Comparison of ENCODE assay signal across 8 mouse cellular contexts in genomic region chr4:109476554-109477014, GRCm38 (mm10). TPM values are rescaled to one million over a fixed set of nuclear protein-coding genes. Genes with fewer than 3 reads are reported as not detected.
A peak's percentile ranks its signal among the peaks of the same experiment; 100 is the strongest.
DNase-seq lines count a peak whose midpoint lies in the region; ATAC-seq and TF ChIP-seq lines count a peak whose summit lies in the region.

No protein-coding gene starts in this region.

- peak; percentile 54 for TF ChIP-seq CTCF in hindbrain, postnatal 0 days (IDR thresholded peaks at IDR 0.05; ENCODE audit: low read depth)
- peak; percentile 10 for TF ChIP-seq CTCF in left cerebral cortex, adult 2 months (IDR thresholded peaks at IDR 0.05)

- no peaks in the 10 kb centered on the region for H3K27me3 ChIP-seq in hindbrain, postnatal 0 days (ENCODE audit: insufficient read depth, low read length)

- peaks cover 8% of the 10 kb centered on the region; the same call in 1 of the 2 replicates for H3K4me1 ChIP-seq in hindbrain, postnatal 0 days (ENCODE audit: insufficient read depth, low read length)

- H3K36me3 ChIP-seq in hindbrain, postnatal 0 days (ENCODE audit: insufficient read depth, low read length): no peaks in the 10 kb centered on the region

- peak; percentile 99 for ATAC-seq in hindbrain, postnatal 0 days
- ATAC-seq in megakaryocyte, adult 5-6 weeks (ENCODE audit: poor library complexity, severe bottlenecking): peak; percentile 91

- intact Hi-C loops in left cerebral cortex, adult 2 months (cut with DNase I): loop anchor here (5.0 kb wide), 1 partner anchor 39 kb away; no protein-coding TSS in a partner anchor

- peak overlapping the region; percentile 88 for H3K27ac ChIP-seq in hindbrain, postnatal 0 days
- peak overlapping the region; percentile 93 for H3K27ac ChIP-seq in left cerebral cortex, adult 2 months

- DNase-seq in T-cell, adult 2 months (ENCODE audit: low spot score): peak; percentile 59
- DNase-seq in cerebellum, postnatal 36 days: peak; percentile 91 to 93
- DNase-seq in gastrocnemius, adult 18-20 months (ENCODE audit: low spot score): peak; percentile 88
- peak; percentile 96 for DNase-seq in hindbrain, postnatal 0 days (ENCODE audit: low spot score)
- peak; percentile 91 to 94 for DNase-seq in left cerebral cortex, adult 2 months (ENCODE audit: extremely low spot score in 1 of 2, low spot score in 2 of 2)
- DNase-seq in right cerebral cortex, adult 2 months (ENCODE audit: low spot score in 2 of 2): peak; percentile 86 to 92
- DNase-seq in urinary bladder, postnatal 14 days (ENCODE audit: low spot score): peak; percentile 91

- under 1% methylated on average over 33 of the region's 39 CpGs for WGBS in hindbrain, postnatal 0 days

- peak overlapping the region; percentile 69 for H3K4me2 ChIP-seq in hindbrain, postnatal 0 days (ENCODE audit: low read depth, low read length)

- H3K4me3 ChIP-seq in hindbrain, postnatal 0 days (ENCODE audit: low read length): peak overlapping the region; percentile 58
- peak overlapping the region; percentile 71 for H3K4me3 ChIP-seq in left cerebral cortex, adult 2 months

- H3K9ac ChIP-seq in hindbrain, postnatal 0 days (replicated peaks; ENCODE audit: low read length): peak overlapping the region; percentile 89

- no peaks in the 10 kb centered on the region for H3K9me3 ChIP-seq in hindbrain, postnatal 0 days (ENCODE audit: low read length)

RNA-seq across cellular contexts. Expression of gene Rnf11, which starts 7.9 kb away (rescaled TPM):
- 100 to 1,000 TPM; 123 to 131 TPM for total RNA-seq in gastrocnemius, adult 18-20 months (2021)
- total RNA-seq in hindbrain, postnatal 0 days (2014; rRNA removed): 86.7 and 93.2 TPM in 2 replicates
- 79.2 and 80.4 TPM in 2 replicates for polyA plus RNA-seq in hindbrain, postnatal 0 days (2015; fragmentation: Nextera tagmentation; extraction: Ambion mirVana)
- 100 to 1,000 TPM; 206 to 213 TPM for total RNA-seq in left cerebral cortex, adult 2 months (2021)
- 27.2 and 28.8 TPM in 2 replicates for total RNA-seq in megakaryocyte, adult 5-6 weeks (2015)
- total RNA-seq in megakaryocyte, adult 5-6 weeks (2017): 27.6 and 31.5 TPM in 2 replicates

RNA-seq across cellular contexts. Expression of gene 4930522H14Rik, which starts 54.5 kb away (rescaled TPM):
- total RNA-seq in gastrocnemius, adult 18-20 months (2021): not detected
- total RNA-seq in hindbrain, postnatal 0 days (2014; rRNA removed): not detected in 2 replicates
- not detected in 2 replicates for polyA plus RNA-seq in hindbrain, postnatal 0 days (2015; fragmentation: Nextera tagmentation; extraction: Ambion mirVana)
- not detected for total RNA-seq in left cerebral cortex, adult 2 months (2021)
- not detected in 2 replicates for total RNA-seq in megakaryocyte, adult 5-6 weeks (2015)
- 1.2 TPM in 1 of 2 replicates, not detected in the other for total RNA-seq in megakaryocyte, adult 5-6 weeks (2017)

Comparison
In these comparisons a context has a peak if more than half of its experiments do, and no peak if none do; other contexts are left out.
1. Peak in every context shown above with its lines: DNase-seq, ATAC-seq, H3K4me3 ChIP-seq and H3K27ac ChIP-seq.